Mouse (Mus musculus): ENCODE results near the gene Mgat5b.

- no peak for TF ChIP-seq CTCF (IDR thresholded peaks at IDR 0.05; ENCODE audit: low read depth, low read length)
- no peak for TF ChIP-seq GATA1 (IDR thresholded peaks at IDR 0.05; ENCODE audit: borderline replicate concordance, low read length)
- TF ChIP-seq POLR2AphosphoS5 (IDR thresholded peaks at IDR 0.05; ENCODE audit: insufficient replicate concordance, low read depth, low read length) = no peak
- TF ChIP-seq TAL1 (conservative IDR thresholded peaks at IDR 0.05; ENCODE audit: low read depth, low read length) = no peak
- no peak for TF ChIP-seq GATA2 (IDR thresholded peaks at IDR 0.05; ENCODE audit: borderline replicate concordance, low read depth, low read length)
Observed at GRCm38 (mm10) chr11:116982543-116982942, 63.9 kb downstream of the Mgat5b start.
